ENCODE assay signal across 8 mouse cellular contexts in the genomic region with DNA sequence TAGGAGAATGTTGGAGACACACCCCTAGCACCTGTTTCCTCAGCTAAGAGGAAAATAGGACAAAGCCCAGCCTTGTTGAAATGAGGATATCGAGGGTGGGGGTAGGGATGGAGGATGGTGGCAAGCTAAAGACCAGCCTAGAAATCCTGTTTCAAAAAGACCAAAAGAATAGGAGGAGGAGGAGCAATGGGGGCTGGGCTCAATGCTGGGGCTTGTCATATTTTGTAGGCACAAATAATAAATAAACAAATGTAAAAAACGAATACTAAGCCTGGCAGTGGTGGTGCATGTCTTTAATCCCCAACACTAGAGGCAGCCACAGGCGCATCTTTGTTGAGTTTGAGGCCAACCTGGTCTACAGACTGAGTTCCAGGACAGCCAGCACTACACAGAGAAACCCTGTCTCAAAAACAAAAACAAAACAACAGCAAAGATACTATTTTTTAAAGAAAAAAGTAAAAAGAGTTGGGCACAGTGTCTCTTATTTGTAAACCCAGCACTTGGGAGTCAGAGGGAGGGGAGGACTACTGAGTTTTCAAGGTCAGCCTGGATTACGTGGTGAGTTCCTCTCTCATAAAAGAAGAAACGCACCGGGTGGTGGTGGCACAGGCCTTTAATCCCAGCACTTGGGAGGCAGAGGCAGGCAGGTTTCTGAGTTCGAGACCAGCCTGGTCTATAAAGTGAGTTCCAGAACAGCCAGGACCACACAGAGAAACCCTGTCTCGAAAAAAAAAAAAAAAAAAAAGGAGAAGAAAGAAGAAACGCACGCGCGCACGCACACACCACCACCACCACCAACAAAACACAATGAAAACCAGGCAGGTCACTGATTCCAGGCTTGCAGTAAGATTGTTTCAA. TPM values are rescaled to one million over a fixed set of nuclear protein-coding genes. Genes with fewer than 3 reads are reported as not detected.
A peak's percentile ranks its signal among the peaks of the same experiment; 100 is the strongest.
DNase-seq lines count a peak whose midpoint lies in the region; ATAC-seq lines count a peak whose summit lies in the region.

No protein-coding gene starts in this region.

- H3K4me2 ChIP-seq in hindbrain, embryonic 12.5 days (replicated peaks) = peak overlapping the region; percentile 65
- peak overlapping the region; percentile 74 for H3K4me2 ChIP-seq in midbrain, embryonic 15.5 days

- peaks cover 17% of the 10 kb centered on the region; the same call in 1 of the 2 replicates for H3K36me3 ChIP-seq in hindbrain, embryonic 12.5 days
- no peaks in the 10 kb centered on the region; the same call in 1 of the 2 replicates for H3K36me3 ChIP-seq in midbrain, embryonic 15.5 days (replicated peaks)

- peak overlapping the region; percentile 51 for H3K4me3 ChIP-seq in hindbrain, embryonic 12.5 days
- peak overlapping the region; percentile 55 for H3K4me3 ChIP-seq in midbrain, embryonic 15.5 days

- 77% methylated on average over 13 of the region's 13 CpGs for WGBS in hindbrain, embryonic 12.5 days
- WGBS in midbrain, embryonic 15.5 days = 77% methylated on average over 13 of the region's 13 CpGs

- peak overlapping the region; percentile 92 for H3K27ac ChIP-seq in hindbrain, embryonic 12.5 days
- peak overlapping the region; percentile 94 for H3K27ac ChIP-seq in midbrain, embryonic 15.5 days

- DNase-seq in layer of hippocampus, postnatal 10 days (ENCODE audit: low spot score in 2 of 2) = peak; percentile 4 to 16
- DNase-seq in layer of hippocampus, adult 9-11 months = no peak
- DNase-seq in cerebellum, adult 9-10 months = peak; percentile 71
- no peak for DNase-seq in urinary bladder, postnatal 25 days (ENCODE audit: low spot score)
- DNase-seq in adipocyte (ENCODE audit: low spot score) = no peak

- H3K9me3 ChIP-seq in hindbrain, embryonic 12.5 days (replicated peaks) = no peaks in the 10 kb centered on the region
- H3K9me3 ChIP-seq in midbrain, embryonic 15.5 days = no peaks in the 10 kb centered on the region

- H3K9ac ChIP-seq in hindbrain, embryonic 12.5 days = peak overlapping the region; percentile 67
- peak overlapping the region; percentile 42; the same call in 1 of the 2 replicates for H3K9ac ChIP-seq in midbrain, embryonic 15.5 days

- H3K27me3 ChIP-seq in hindbrain, embryonic 12.5 days = peaks cover 14% of the 10 kb centered on the region
- peaks cover 4% of the 10 kb centered on the region; the same call in 1 of the 2 replicates for H3K27me3 ChIP-seq in midbrain, embryonic 15.5 days (replicated peaks)

- ATAC-seq in hindbrain, embryonic 12.5 days (ENCODE audit: low FRiP score) = no peak
- no peak for ATAC-seq in midbrain, embryonic 15.5 days (replicated peaks)
- no peak for ATAC-seq in CD4-positive, CD25-positive, alpha-beta regulatory T cell, adult 4 months

- H3K4me1 ChIP-seq in hindbrain, embryonic 12.5 days = peaks cover 27% of the 10 kb centered on the region
- H3K4me1 ChIP-seq in midbrain, embryonic 15.5 days = peaks cover 37% of the 10 kb centered on the region

RNA-seq across cellular contexts. Expression of a gene that starts 0.9 kb away (rescaled TPM):
- 10 to 100 TPM; 15.9 to 16.8 TPM for total RNA-seq in layer of hippocampus, postnatal 10 days (2021)
- polyA plus RNA-seq in hindbrain, embryonic 12.5 days (2016; fragmentation: Nextera tagmentation; extraction: Ambion mirVana) = 24.1 and 26.7 TPM in 2 replicates
- 24.5 and 25.4 TPM in 2 replicates for polyA plus RNA-seq in midbrain, embryonic 15.5 days (2015; fragmentation: Nextera tagmentation; extraction: Ambion mirVana)
- polyA plus RNA-seq in CD4-positive, CD25-positive, alpha-beta regulatory T cell, adult 4 months (2017; shearing (Covaris generic)) = 10 to 100 TPM; 28.2 to 43.3 TPM

RNA-seq across cellular contexts. Expression of a gene that starts 5.5 kb away (rescaled TPM):
- total RNA-seq in layer of hippocampus, postnatal 10 days (2021) = 1 to 10 TPM; 3.1 to 3.8 TPM
- 2.6 and 4.4 TPM in 2 replicates for polyA plus RNA-seq in hindbrain, embryonic 12.5 days (2016; fragmentation: Nextera tagmentation; extraction: Ambion mirVana)
- polyA plus RNA-seq in midbrain, embryonic 15.5 days (2015; fragmentation: Nextera tagmentation; extraction: Ambion mirVana) = 7.4 and 8.3 TPM in 2 replicates
- 10 to 100 TPM; 48.6 to 79.8 TPM for polyA plus RNA-seq in CD4-positive, CD25-positive, alpha-beta regulatory T cell, adult 4 months (2017; shearing (Covaris generic))

RNA-seq across cellular contexts. Expression of a gene that starts 8.7 kb away (rescaled TPM):
- 1 to 10 TPM; 3.9 to 4.4 TPM for total RNA-seq in layer of hippocampus, postnatal 10 days (2021)
- polyA plus RNA-seq in hindbrain, embryonic 12.5 days (2016; fragmentation: Nextera tagmentation; extraction: Ambion mirVana) = 6.2 and 6.3 TPM in 2 replicates
- polyA plus RNA-seq in midbrain, embryonic 15.5 days (2015; fragmentation: Nextera tagmentation; extraction: Ambion mirVana) = 9.6 and 10.2 TPM in 2 replicates
- polyA plus RNA-seq in CD4-positive, CD25-positive, alpha-beta regulatory T cell, adult 4 months (2017; shearing (Covaris generic)) = 10 to 100 TPM; 14.3 to 16.2 TPM

RNA-seq across cellular contexts. Expression of a gene that starts 12.3 kb away (rescaled TPM):
- 10 to 100 TPM; 53.7 to 55.3 TPM for total RNA-seq in layer of hippocampus, postnatal 10 days (2021)
- polyA plus RNA-seq in hindbrain, embryonic 12.5 days (2016; fragmentation: Nextera tagmentation; extraction: Ambion mirVana) = 133 and 135 TPM in 2 replicates
- polyA plus RNA-seq in midbrain, embryonic 15.5 days (2015; fragmentation: Nextera tagmentation; extraction: Ambion mirVana) = 209 and 217 TPM in 2 replicates
- polyA plus RNA-seq in CD4-positive, CD25-positive, alpha-beta regulatory T cell, adult 4 months (2017; shearing (Covaris generic)) = not detected

RNA-seq across cellular contexts. Expression of a gene that starts 28.4 kb away (rescaled TPM):
- total RNA-seq in layer of hippocampus, postnatal 10 days (2021) = 100 to 1,000 TPM in 1 of 2 experiments, 10 to 100 TPM in 1; 98.0 to 101 TPM
- 96.4 and 103 TPM in 2 replicates for polyA plus RNA-seq in hindbrain, embryonic 12.5 days (2016; fragmentation: Nextera tagmentation; extraction: Ambion mirVana)
- polyA plus RNA-seq in midbrain, embryonic 15.5 days (2015; fragmentation: Nextera tagmentation; extraction: Ambion mirVana) = 203 and 208 TPM in 2 replicates
- under 1 TPM in 1 of 2 experiments, not detected in 1; 0.47 TPM for polyA plus RNA-seq in CD4-positive, CD25-positive, alpha-beta regulatory T cell, adult 4 months (2017; shearing (Covaris generic))

Comparison
In these comparisons a context has a peak if more than half of its experiments do, and no peak if none do; other contexts are left out.
1. DNase-seq: peak in layer of hippocampus, postnatal 10 days (2 of 2) and cerebellum, adult 9-10 months (single experiment); none in layer of hippocampus, adult 9-11 months (single experiment), urinary bladder, postnatal 25 days (single experiment) and adipocyte (single experiment).